Mouse (Mus musculus) heart, postnatal 14 days (tissue): ENCODE measurements around the gene Noa1. TPM values are rescaled to one million over a fixed set of nuclear protein-coding genes. Genes with fewer than 3 reads are reported as not detected.

Experiments
- DNase-seq, 2 experiments: peaks; one replicate each; pipeline ENCODE4 v3.0.0; 2021 to 2022
- intact Hi-C: fragments of 180-260 bp; cut with DNase I; formaldehyde crosslinking; loops from one replicate; pipeline ENCODE4 v1.15.1; 2025
- total RNA-seq, 2 experiments: library from RNA; stranded (reverse); gene quantifications; 2 replicates each; pipeline ENCODE4 v1.2.3; 2021

The Noa1 gene
- total RNA-seq, 2 experiments from 2014 or later, result 18.0 to 21.0 TPM

DNA sequence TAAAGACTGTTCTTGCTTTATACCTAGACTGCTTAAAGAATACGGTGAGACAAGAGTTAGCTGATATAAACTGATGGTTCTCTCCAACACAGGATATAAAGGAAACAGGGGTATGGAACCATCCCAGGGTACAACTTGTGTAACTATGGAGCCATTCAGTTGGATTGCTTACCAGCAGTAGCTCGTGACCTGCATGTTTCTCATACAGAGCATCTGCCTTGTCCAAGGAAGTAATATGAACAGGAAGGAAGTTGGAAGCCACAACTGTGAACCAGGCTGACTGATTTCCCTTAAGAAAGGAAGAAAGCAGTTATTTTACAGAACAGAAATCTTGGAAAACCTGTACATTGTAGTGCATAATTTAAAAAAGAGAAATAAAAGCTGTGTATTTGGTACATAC, 10.4 kb downstream of the Noa1 start:
- DNase-seq, result no peak
- intact Hi-C loops, result no loop called here

- intact Hi-C loops, result no loop called here
- DNase-seq, result no peak
Observed at GRCm38 (mm10) chr5:77292803-77293522, 16.9 kb downstream of the Noa1 start.

DNA sequence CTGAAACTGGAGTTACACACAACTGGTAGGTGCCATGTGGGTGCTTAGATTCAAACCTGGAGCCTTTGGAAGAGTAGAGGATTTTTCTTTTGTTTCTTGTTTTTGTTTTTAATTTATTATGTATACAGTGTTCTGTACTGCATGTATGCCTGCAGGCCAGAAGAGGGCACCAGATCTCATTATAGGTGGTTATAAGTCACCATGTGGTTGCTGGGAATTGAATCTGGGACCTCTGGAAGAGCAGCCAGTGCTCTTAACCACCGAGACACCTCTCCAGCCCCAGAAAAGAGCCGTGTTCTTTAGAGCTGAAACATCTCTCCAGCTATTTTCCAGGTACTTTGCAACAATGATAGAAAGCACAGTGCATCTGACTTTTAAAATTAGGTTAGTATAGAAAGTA, 19.3 kb downstream of the Noa1 start:
- intact Hi-C loops, result no loop called here
- no peak for DNase-seq

DNA sequence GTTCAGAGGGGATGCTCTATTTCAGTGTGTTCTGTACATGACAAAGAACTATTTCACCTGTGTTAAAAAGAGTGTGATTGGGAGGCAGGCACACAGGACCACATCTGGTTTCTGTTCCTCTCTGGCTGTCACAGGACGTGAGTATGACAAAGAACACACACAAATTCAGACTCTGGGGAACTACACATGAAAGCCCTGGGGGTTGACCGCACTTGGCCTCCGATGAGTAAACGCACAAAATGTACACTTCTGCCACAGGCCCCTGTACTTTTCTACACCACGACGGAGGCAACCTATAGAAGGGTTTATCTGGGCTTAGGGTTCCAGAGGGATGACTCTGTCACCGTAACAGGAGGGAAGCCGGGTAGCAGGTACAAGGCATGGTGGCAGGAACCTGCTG, 20.2 kb downstream of the Noa1 start:
- intact Hi-C loops, result no loop called here
- no peak for DNase-seq

GRCm38 (mm10) chr5:77287901-77288300, 22.0 kb downstream of the Noa1 start:
- intact Hi-C loops, result no loop called here
- no peak for DNase-seq

DNA sequence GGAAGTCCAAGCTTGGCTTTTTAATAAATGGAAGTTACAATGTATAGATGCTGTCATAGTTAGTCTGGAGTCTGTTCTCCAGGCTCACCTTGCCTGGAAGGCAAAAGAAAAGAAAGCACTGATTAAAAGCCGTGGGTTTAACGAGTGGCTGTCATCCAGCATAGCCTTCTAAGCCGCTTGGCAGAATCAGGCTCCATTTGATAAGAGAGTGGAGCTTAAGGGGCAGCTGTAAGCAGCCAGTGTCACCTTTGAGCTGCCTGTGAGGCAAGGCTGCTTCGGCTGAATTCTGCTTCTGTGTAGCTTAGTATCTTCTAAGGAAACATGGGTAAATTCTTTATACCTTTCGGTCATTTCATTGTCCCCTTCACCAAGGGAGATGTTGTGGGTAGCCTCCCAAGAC, 23.0 kb downstream of the Noa1 start:
- DNase-seq, result no peak
- intact Hi-C loops, result no loop called here

- intact Hi-C loops, result no loop called here
Observed at GRCm38 (mm10) chr5:77285685-77286084, 24.2 kb downstream of the Noa1 start.

DNA sequence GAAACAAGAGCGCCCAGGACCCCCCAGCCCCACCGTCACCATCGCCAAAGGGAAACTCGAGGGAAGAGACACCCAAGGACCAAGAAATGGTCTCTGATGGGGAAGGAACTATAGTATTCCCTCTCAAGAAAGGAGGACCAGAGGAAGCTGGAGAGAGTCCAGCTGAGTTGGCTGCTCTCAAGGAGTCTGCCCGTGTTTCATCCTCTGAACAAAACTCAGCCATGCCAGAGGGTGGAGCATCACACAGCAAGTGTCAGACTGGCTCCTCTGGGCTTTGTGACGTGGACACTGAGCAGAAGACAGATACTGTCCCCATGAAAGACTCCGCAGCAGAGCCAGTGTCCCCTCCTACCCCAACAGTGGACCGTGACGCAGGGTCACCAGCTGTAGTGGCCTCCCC, 27.6 kb downstream of the Noa1 start:
- intact Hi-C loops, result no loop called here
- no peak for DNase-seq

More at GRCm38 (mm10) chr5:77285685-77286084, 24.2 kb downstream of the Noa1 start:
- no peak for DNase-seq

GRCm38 (mm10) chr5:77281518-77282174, 28.2 kb downstream of the Noa1 start:
- no peak for DNase-seq

GRCm38 (mm10) chr5:77277204-77277603, 32.7 kb downstream of the Noa1 start:
- intact Hi-C loops, result no loop called here
- DNase-seq, result no peak

More at GRCm38 (mm10) chr5:77281518-77282174, 28.2 kb downstream of the Noa1 start:
- intact Hi-C loops, result no loop called here

- peak; percentile 25 to 49 for DNase-seq
- intact Hi-C loops, result no loop called here
Observed at GRCm38 (mm10) chr5:77275950-77276349, 33.9 kb downstream of the Noa1 start.

DNA sequence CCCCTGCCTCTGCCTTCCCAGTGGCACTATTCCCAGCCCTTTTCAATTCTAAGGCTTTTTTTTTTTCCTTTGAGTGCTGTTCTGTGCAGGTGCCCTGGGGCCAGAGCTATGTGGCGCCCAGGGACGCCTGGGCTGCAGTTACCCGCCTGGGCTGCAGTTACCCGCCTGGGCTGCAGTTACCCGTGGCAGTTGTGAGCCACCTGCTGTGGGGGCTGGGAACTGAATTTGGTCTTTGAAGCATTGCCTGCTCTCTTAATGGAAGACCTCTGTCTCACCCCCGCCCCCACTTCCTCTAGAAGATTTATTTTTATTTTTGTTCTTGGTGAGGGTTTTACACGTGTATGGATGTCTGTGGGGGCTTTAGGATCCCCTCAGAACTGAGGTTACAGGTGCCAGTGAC, 36.7 kb downstream of the Noa1 start:
- intact Hi-C loops, result no loop called here
- DNase-seq, result no peak

- intact Hi-C loops, result no loop called here
- no peak for DNase-seq
Observed at GRCm38 (mm10) chr5:77269399-77269798, 40.5 kb downstream of the Noa1 start.

DNA sequence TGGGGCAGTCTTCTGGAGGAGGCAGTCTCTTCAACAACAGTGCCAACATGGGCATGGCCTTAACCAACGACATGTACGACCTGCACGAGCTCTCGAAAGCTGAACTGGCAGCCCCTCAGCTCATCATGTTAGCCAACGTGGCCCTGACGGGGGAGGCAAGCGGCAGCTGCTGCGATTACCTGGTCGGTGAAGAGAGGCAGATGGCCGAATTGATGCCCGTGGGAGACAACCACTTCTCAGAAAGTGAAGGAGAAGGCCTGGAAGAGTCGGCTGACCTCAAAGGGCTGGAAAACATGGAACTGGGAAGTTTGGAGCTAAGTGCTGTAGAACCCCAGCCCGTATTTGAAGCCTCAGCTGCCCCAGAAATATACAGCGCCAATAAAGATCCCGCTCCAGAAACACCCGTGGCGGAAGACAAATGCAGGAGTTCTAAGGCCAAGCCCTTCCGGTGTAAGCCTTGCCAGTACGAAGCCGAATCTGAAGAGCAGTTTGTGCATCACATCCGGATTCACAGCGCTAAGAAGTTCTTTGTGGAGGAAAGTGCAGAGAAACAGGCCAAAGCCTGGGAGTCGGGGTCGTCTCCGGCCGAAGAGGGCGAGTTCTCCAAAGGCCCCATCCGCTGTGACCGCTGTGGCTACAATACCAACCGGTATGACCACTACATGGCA, 41.8 kb downstream of the Noa1 start:
- intact Hi-C loops, result no loop called here

GRCm38 (mm10) chr5:77267441-77267840, 42.4 kb downstream of the Noa1 start:
- intact Hi-C loops, result no loop called here
- DNase-seq, result no peak

More for the DNA sequence above, 41.8 kb downstream of the Noa1 start:
- DNase-seq, result no peak

- no peak for DNase-seq
- intact Hi-C loops, result no loop called here
Observed at GRCm38 (mm10) chr5:77266886-77267401, 42.9 kb downstream of the Noa1 start.

DNA sequence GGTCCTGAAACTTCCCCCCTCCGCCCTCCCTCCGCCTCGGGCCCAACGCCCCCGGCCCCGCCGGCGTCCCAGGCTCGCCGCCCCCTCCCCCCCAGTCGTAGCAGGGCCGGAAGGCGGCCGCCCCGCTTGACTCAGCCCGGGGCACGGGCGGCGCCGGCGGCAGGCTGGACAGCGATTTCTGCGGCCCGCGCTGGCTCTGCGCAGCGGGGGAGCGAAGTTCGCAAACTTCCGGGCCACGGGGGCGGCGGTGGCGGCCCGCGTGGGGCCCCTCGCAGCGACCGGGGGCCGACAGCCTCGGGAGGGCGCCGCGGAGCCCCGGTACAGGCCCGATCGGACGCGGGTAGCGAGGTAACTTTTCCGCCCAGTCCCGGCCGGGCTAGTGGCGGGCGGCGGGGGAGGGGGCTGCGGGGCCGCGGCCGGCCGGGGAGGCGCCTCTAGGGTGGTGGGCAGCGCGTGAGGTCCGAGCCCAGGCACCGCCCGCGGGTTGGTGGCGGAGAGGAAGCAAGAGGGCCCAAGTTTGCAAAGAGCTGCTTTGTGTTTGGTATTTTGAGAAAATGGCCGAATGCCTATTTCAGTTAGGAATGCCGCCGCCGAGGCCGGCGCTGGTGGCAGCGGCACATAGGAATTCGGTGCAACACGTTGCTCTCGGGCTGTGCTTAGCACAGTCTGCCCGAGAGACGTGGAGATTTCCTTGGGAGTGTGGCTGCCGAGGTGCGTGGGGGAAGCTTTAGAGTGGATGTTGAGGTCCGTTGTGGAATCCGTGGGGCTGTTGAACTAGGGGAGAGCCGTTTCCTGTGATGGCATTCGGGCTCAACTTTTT, 43.6 kb downstream of the Noa1 start:
- peak; percentile 69 to 74 for DNase-seq
- intact Hi-C loops, result no loop called here

GRCm38 (mm10) chr5:77265671-77266065, 44.2 kb downstream of the Noa1 start:
- intact Hi-C loops, result no loop called here
- peak; percentile 77 to 79 for DNase-seq

DNA sequence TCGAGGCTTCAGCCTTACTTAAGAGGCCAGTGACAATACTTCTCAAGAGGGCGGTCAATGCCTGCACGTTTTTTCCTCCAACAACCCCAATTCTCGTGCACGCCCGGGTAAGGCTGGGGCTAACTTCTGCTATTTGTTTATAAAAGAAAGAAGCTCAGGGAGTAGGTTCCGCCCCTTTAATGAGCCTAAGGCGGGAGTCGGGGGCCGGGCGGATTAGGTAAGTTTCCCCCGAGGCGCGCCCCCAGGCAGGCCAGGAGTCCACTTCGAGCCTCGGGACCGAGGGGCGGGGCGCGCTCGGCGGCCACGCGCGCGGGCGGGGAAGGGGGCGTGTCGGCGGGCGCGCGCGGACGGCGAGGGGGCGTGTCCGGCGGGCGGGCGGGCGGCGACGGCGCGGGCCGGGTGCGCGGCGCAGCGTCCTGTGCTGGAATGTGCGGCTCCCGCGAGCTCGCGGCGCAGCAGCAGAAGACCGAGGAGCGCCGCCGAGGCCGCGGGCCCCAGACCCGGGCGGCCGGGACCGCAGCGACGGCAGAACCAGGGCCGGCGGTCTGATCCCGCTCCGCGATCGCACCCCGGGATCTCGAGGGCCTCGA, 44.7 kb downstream of the Noa1 start, which contains the start of gene Rest:
TSS of gene Rest (plus strand) at position 411 of the 590 bp plus-strand sequence.
- intact Hi-C loops, result no loop called here
- peak; percentile 86 to 90 for DNase-seq

GRCm38 (mm10) chr5:77262105-77262504, 47.8 kb downstream of the Noa1 start:
- DNase-seq, result no peak
- intact Hi-C loops, result no loop called here
